Mouse (Mus musculus) forebrain, embryonic 13.5 days (tissue): ENCODE measurements around the gene Col5a1. TPM values are rescaled to one million over a fixed set of nuclear protein-coding genes. Genes with fewer than 3 reads are reported as not detected.
A peak's percentile ranks its signal among the peaks of the same experiment; 100 is the strongest.

ENCODE experiments used
- ATAC-seq: fragments of 200-750 bp; cut with Nextera tagmentation; 2 replicates; pipeline ENCODE4 v1.8.0; 2017
- H3K27ac ChIP-seq: fragments of 300-500 bp; sonication (generic); 2 replicates; pipeline ENCODE4 v1.5.1; 2015; ENCODE audit warnings: inconsistent platforms, mild to moderate bottlenecking, moderate library complexity
- H3K27me3 ChIP-seq: fragments of 300-500 bp; sonication (generic); 2 replicates; pipeline ENCODE4 v1.6.1; 2015; ENCODE audit warnings: mild to moderate bottlenecking, inconsistent platforms
- H3K36me3 ChIP-seq: fragments of 300-500 bp; sonication (generic); 2 replicates; pipeline ENCODE4 v1.6.1; 2015; ENCODE audit warnings: mild to moderate bottlenecking, inconsistent platforms; ENCODE audit not compliant: poor library complexity, severe bottlenecking
- H3K4me1 ChIP-seq: fragments of 300-500 bp; sonication (generic); 2 replicates; pipeline ENCODE4 v1.6.1; 2015; ENCODE audit warnings: inconsistent platforms
- H3K4me2 ChIP-seq: fragments of 300-500 bp; sonication (generic); 2 replicates; pipeline ENCODE4 v1.6.1; 2015; ENCODE audit warnings: inconsistent platforms, mild to moderate bottlenecking, moderate library complexity
- H3K4me3 ChIP-seq: fragments of 300-500 bp; sonication (generic); 2 replicates; pipeline ENCODE4 v1.5.1; 2015; ENCODE audit warnings: mild to moderate bottlenecking, inconsistent platforms
- H3K9ac ChIP-seq: fragments of 300-500 bp; sonication (generic); 2 replicates; pipeline ENCODE4 v1.6.1; 2015; ENCODE audit warnings: mild to moderate bottlenecking, inconsistent platforms
- H3K9me3 ChIP-seq: fragments of 300-500 bp; sonication (generic); replicated peaks from 2 replicates; pipeline ENCODE4 v1.6.1; 2016; ENCODE audit warnings: inconsistent platforms
- WGBS: fragments of 180-500 bp; shearing (Covaris S2); methylation state at CpG from one replicate; pipeline ENCODE4 v1.1.7; 2015; 5-methylcytosine and 5-hydroxymethylcytosine counted together
- polyA plus RNA-seq: library from polyadenylated mRNA; unstranded; fragments of >200 nt; fragmentation: Nextera tagmentation; extraction: Ambion mirVana; gene quantifications from 2 replicates; pipeline ENCODE4 v1.2.1, GENCODE M21; 2015

The Col5a1 gene
- polyA plus RNA-seq, 1 experiment from 2014 or later: 6.1 TPM

DNA sequence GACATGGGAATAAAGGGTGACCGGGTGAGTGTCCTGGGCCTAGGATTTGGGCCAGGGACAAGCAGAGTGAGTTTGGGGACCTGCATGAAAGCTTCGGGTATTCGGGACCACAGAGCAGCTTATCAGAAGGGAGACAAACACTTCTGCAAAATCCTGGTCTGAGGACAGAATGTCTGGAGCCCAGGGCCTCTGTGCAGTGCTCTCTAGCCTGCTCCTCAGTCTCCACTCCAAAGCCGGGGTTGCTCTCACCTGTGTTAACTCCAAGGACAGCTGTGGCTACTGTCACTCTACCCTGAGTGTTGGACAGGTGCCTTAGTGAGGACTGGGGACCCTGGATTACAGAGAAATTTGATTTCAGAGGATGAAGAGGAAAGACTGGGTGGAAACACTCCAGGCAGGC is 100.5 kb downstream of the Col5a1 start:
- H3K27me3 ChIP-seq: no peaks in the 10 kb centered on the region
- no peaks in the 10 kb centered on the region for H3K9me3 ChIP-seq
- 86% methylated on average over 4 of the region's 4 CpGs for WGBS
- H3K27ac ChIP-seq: no peak overlapping the region
- no peaks in the 10 kb centered on the region for H3K4me1 ChIP-seq
- H3K9ac ChIP-seq: no peak overlapping the region
- no peak for ATAC-seq
- no peak overlapping the region for H3K4me3 ChIP-seq
- H3K36me3 ChIP-seq: no peaks in the 10 kb centered on the region
- H3K4me2 ChIP-seq: no peak overlapping the region

DNA sequence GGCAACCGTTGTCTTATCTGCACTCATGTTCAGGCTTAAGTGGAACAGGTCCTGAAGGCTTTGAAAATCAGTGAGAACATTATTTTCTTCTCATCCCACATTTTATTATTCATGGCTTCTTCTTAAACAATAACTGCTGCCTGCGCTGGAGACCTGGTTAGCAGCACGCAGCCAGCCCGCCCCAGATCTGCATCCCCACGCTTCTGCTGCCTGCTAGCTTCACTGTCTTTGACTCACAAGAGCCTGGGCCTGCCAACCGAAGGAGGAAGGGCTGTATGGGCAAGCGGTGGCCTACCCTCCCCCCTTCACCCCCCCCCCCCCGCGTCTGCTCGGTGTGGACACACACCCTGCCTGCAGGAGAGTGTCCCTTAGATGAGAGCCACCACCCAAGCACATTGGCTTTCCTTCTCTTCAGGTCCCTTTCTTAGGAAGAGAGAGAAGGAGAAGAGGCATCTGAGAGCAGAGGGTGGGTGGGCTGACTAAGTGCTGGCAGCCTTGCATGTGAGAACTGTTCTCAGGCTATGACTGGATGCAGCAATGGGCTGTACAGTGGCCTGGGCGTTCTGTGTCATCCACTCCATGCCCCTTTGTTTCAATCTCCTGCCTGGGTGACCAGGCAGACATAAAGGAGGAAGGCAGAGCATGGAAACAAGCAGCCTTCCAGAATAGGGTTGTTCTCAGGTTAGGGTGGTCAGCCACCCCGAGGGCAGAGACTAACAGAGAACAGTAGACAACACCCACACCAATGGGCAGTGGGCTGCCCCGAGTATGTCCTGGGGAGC is 104.4 kb downstream of the Col5a1 start:
- Histone ChIP-seq H3K4me2 (no peak overlapping the region), H3K4me1 (no peaks in the 10 kb centered on the region), H3K27me3 (no peaks in the 10 kb centered on the region), H3K27ac (no peak overlapping the region), H3K9ac (no peak overlapping the region), H3K9me3 (no peaks in the 10 kb centered on the region), H3K4me3 (no peak overlapping the region), H3K36me3 (no peaks in the 10 kb centered on the region)
- ATAC-seq: no peak
- WGBS: 68% methylated on average over 12 of the region's 13 CpGs

DNA sequence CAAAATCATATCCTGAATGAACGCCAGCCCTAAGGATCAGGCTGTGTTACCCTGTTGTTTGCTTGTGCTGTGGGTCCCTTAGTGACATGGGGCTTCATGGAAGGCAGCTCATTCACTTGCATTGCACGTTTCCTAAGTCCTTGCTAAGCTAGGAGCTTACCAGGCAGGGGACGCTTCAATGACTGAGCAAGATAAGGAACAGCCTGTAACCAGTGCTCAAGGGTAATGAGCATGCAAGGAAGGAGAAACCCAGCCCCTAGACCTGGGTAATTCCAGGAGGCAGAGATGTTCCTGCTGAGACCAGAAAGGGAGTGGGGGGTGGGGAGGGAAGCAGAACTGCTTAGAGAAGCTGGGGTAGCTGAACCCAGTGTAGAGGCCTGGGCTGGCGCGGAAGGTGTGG is 107.2 kb downstream of the Col5a1 start:
- H3K4me2 ChIP-seq: no peak overlapping the region

DNA sequence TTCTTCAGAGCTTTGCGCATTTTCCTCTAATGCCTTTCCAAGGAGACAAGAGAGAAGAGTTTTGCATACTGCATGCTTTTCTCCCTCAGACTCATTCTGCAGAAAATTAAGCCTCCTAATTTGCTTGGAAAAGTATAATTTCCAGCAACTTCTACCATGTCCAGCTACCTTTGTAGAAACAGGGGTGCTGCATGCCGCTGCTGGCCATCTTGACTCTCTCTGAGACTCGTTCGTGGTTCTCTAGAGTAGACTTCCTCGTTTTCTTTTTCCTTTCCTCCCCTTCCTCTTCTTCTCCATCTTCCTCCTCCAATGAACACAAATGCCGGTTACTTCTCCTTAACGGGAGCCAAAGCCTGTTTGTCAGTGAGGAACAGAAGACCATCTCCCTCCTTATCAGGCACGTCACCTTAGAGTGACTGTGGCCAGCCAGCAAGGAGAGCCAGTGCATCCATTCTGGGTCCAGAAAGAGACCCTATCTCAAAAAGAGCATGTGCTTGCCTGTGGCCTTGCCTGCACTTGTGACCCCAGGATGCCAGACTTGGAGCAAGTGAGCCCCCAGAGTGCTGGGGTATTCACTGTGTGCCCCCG is 113.9 kb downstream of the Col5a1 start:
- Histone ChIP-seq H3K36me3 (no peaks in the 10 kb centered on the region), H3K4me1 (0 out of 2 replicates have a peak, but pooled peaks cover 6% of the 10 kb centered on the region), H3K4me3 (no peak overlapping the region), H3K27ac (no peak overlapping the region), H3K9ac (no peak overlapping the region), H3K4me2 (no peak overlapping the region), H3K27me3 (no peaks in the 10 kb centered on the region), H3K9me3 (no peaks in the 10 kb centered on the region)
- WGBS: 90% methylated on average over 9 of the region's 9 CpGs
- no peak for ATAC-seq

More for the DNA sequence above, 107.2 kb downstream of the Col5a1 start:
- Histone ChIP-seq H3K36me3 (no peaks in the 10 kb centered on the region), H3K9ac (no peak overlapping the region), H3K4me3 (no peak overlapping the region), H3K27ac (no peak overlapping the region), H3K27me3 (no peaks in the 10 kb centered on the region), H3K4me1 (no peaks in the 10 kb centered on the region), H3K9me3 (no peaks in the 10 kb centered on the region)
- WGBS: 54% methylated on average over 5 of the region's 5 CpGs
- no peak for ATAC-seq

- H3K4me2 ChIP-seq: no peak overlapping the region
- H3K9me3 ChIP-seq: no peaks in the 10 kb centered on the region
- peak overlapping the region; percentile 16; the same call in 1 of the 2 replicates for H3K27ac ChIP-seq
- H3K36me3 ChIP-seq: no peaks in the 10 kb centered on the region
- no peak for ATAC-seq
- H3K4me1 ChIP-seq: 0 out of 2 replicates have a peak, but pooled peaks cover 6% of the 10 kb centered on the region
- H3K4me3 ChIP-seq: no peak overlapping the region
- 83% methylated on average over 3 of the region's 3 CpGs for WGBS
- no peaks in the 10 kb centered on the region for H3K27me3 ChIP-seq
- no peak overlapping the region for H3K9ac ChIP-seq
These were observed 114.4 kb downstream of the Col5a1 start for GRCm38 (mm10) chr2:28000660-28001059.

DNA sequence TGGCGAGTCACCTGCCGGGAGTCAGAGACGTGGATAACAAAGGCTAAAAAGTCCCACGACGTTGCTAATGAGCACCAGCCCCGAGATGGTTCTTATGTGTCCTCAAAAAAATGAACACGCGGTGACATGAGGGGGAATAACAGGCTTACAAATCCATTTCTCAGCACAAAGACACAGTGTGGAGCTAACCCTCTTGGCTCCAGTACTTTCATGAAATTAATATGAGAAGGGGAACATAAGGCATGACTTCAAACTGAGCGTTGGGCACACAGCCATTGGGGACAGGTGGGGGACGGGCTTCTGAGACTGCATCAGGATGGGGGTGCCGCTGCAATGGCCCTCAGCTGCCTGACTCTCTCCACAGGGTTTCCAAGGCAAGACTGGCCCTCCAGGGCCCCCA is 115.0 kb downstream of the Col5a1 start:
- H3K9ac ChIP-seq: no peak overlapping the region
- peak overlapping the region; percentile 16; the same call in 1 of the 2 replicates for H3K27ac ChIP-seq
- no peaks in the 10 kb centered on the region for H3K9me3 ChIP-seq
- peak; percentile 53; the same call in 1 of the 2 replicates for ATAC-seq
- no peak overlapping the region for H3K4me3 ChIP-seq
- no peak overlapping the region for H3K4me2 ChIP-seq
- H3K27me3 ChIP-seq: no peaks in the 10 kb centered on the region
- 0 out of 2 replicates have a peak, but pooled peaks cover 6% of the 10 kb centered on the region for H3K4me1 ChIP-seq
- H3K36me3 ChIP-seq: no peaks in the 10 kb centered on the region
- WGBS: 81% methylated on average over 11 of the region's 11 CpGs

- Histone ChIP-seq H3K27me3 (no peaks in the 10 kb centered on the region), H3K9me3 (no peaks in the 10 kb centered on the region), H3K27ac (no peak overlapping the region), H3K4me2 (no peak overlapping the region), H3K9ac (no peak overlapping the region), H3K36me3 (no peaks in the 10 kb centered on the region), H3K4me3 (no peak overlapping the region), H3K4me1 (peaks cover 19% of the 10 kb centered on the region)
- ATAC-seq: no peak
- 78% methylated on average over 4 of the region's 4 CpGs for WGBS
These were observed 119.0 kb downstream of the Col5a1 start for GRCm38 (mm10) chr2:28005187-28005586.

DNA sequence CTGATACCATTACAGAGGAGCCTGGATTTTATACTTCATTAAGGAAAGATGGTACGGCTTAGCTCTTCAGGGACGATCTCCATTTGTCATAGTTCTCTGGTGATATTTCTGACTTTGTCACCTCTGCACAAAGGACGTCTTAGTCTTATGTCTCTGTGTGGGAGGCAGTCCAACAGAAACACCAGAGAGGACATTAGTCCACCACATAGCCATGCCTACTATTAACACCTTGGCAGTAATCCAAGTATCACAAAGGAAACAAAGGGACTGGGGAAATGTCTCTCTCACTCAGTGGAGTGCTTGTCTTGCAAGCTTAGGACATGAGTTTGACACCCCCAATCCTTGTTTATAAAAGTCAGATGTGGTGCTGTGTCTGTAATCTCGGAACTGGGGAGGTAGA is 122.0 kb downstream of the Col5a1 start:
- no peaks in the 10 kb centered on the region for H3K27me3 ChIP-seq
- H3K4me1 ChIP-seq: peaks cover 19% of the 10 kb centered on the region
- 0 out of 2 replicates have a peak overlapping the region, but pooled peaks have one; percentile 8 for H3K27ac ChIP-seq
- ATAC-seq: no peak
- no peak overlapping the region for H3K4me3 ChIP-seq
- H3K9ac ChIP-seq: no peak overlapping the region
- WGBS: 47% methylated on average over 4 of the region's 4 CpGs
- no peak overlapping the region for H3K4me2 ChIP-seq
- H3K36me3 ChIP-seq: no peaks in the 10 kb centered on the region
- no peaks in the 10 kb centered on the region for H3K9me3 ChIP-seq

DNA sequence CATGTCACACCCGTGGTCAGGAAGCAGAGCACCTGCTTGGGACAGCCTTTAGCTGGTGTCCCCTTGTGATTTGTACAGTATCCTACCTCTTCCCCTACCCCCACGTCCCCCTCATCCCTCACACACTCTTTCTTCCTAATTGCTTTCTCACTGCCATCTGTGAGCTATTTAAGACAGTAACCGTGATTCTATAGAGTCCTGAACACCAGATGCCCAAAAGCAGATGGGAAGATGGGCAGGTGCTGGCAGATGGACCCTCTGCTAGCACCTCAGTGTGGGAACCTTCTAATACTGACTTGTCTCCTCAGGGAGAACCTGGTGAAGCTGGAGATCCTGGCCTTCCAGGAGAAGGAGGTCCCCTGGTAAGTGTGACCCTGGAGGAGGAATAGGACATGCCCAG is 126.1 kb downstream of the Col5a1 start:
- H3K9me3 ChIP-seq: no peaks in the 10 kb centered on the region
- no peak for ATAC-seq
- H3K4me2 ChIP-seq: no peak overlapping the region
- H3K4me3 ChIP-seq: no peak overlapping the region
- no peaks in the 10 kb centered on the region for H3K27me3 ChIP-seq
- peak overlapping the region; percentile 52; the same call in 1 of the 2 replicates for H3K27ac ChIP-seq
- H3K9ac ChIP-seq: no peak overlapping the region
- 0 out of 2 replicates have a peak, but pooled peaks cover 4% of the 10 kb centered on the region for H3K36me3 ChIP-seq
- peaks cover 19% of the 10 kb centered on the region for H3K4me1 ChIP-seq
- WGBS: 69% methylated on average over 3 of the region's 3 CpGs

DNA sequence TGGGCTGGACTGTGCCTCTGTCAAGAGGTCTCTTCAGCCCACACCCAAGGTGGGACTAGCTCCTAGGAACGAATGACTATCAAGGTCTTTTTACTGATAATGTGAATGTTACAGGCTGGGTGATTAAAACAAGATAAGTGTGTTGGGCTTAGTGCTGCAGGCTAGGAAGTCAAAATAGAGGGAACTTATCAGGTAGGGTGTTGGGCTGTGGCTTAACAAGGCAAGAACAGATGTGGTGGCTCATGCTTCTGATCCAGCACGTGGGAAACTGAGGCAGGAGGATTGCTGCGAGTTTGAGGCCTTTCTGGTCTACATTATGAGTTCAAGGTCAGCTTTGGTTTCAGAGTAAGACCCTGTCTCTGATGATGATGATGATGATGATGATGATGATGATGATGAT is 128.6 kb downstream of the Col5a1 start:
- Histone ChIP-seq H3K4me2 (no peak overlapping the region), H3K9me3 (no peaks in the 10 kb centered on the region), H3K27me3 (no peaks in the 10 kb centered on the region), H3K9ac (no peak overlapping the region), H3K4me3 (no peak overlapping the region), H3K27ac (no peak overlapping the region), H3K4me1 (0 out of 2 replicates have a peak, but pooled peaks cover 6% of the 10 kb centered on the region), H3K36me3 (0 out of 2 replicates have a peak, but pooled peaks cover 4% of the 10 kb centered on the region)
- no peak for ATAC-seq
- WGBS: 95% methylated on average over 3 of the region's 3 CpGs

DNA sequence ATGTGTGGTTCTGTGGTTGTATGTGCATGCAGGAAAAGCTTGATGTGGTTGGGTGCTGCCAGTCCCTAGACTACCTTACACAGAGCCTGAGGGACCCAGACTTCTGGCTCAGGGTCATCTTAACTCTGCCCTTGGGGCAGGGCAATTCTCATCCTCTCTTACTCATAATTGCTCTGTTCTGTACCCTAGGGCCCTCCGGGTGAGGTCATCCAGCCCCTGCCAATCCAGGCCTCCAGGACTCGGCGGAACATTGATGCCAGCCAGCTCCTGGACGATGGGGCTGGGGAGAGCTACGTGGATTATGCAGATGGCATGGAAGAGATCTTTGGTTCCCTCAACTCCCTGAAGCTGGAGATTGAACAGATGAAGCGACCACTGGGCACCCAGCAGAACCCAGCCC is 138.2 kb downstream of the Col5a1 start:
- H3K27ac ChIP-seq: no peak overlapping the region
- H3K4me3 ChIP-seq: no peak overlapping the region
- ATAC-seq: no peak
- H3K36me3 ChIP-seq: peaks cover 7% of the 10 kb centered on the region; the same call in 1 of the 2 replicates
- no peaks in the 10 kb centered on the region for H3K4me1 ChIP-seq
- no peaks in the 10 kb centered on the region for H3K9me3 ChIP-seq
- 91% methylated on average over 6 of the region's 6 CpGs for WGBS
- H3K4me2 ChIP-seq: no peak overlapping the region
- no peak overlapping the region for H3K9ac ChIP-seq
- H3K27me3 ChIP-seq: no peaks in the 10 kb centered on the region

DNA sequence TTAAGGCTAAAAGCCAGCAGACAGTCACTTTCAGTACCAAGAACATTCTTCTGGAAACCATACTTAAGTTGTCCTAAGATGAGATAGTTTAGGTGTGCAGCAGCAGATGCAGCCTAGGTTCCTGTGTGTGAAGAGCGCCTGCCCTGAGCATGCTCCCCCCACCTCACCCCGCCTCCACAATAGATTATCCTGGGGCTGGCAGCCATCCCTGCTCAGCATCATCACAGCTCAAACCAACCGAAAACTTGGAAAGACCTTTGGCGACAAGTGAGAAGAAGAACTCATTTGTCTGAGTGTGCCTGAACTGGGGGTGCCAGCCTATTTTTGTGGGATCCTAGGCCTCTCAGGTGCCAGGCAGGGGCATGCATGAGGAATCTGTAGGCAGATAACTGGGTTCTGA is 139.6 kb downstream of the Col5a1 start:
- no peak overlapping the region for H3K4me3 ChIP-seq
- no peak for ATAC-seq
- H3K27me3 ChIP-seq: no peaks in the 10 kb centered on the region
- no peak overlapping the region for H3K4me2 ChIP-seq
- WGBS: 77% methylated on average over 4 of the region's 4 CpGs
- H3K27ac ChIP-seq: no peak overlapping the region
- no peak overlapping the region for H3K9ac ChIP-seq
- no peaks in the 10 kb centered on the region for H3K9me3 ChIP-seq
- peaks cover 7% of the 10 kb centered on the region; the same call in 1 of the 2 replicates for H3K36me3 ChIP-seq
- no peaks in the 10 kb centered on the region for H3K4me1 ChIP-seq
